ENCODE assay signal across 14 mouse cellular contexts in genomic region chr1:172585612-172586567, GRCm38 (mm10). TPM values are rescaled to one million over a fixed set of nuclear protein-coding genes. Genes with fewer than 3 reads are reported as not detected.
A peak's percentile ranks its signal among the peaks of the same experiment; 100 is the strongest.
DNase-seq lines count a peak whose midpoint lies in the region; ATAC-seq and TF ChIP-seq lines count a peak whose summit lies in the region.
"Had no signal": no experiment of that assay in that cellular context is flagged by ENCODE, and none has a peak within 500 bp of the region (broad histone marks: within the 10 kb centered on the region; RNA-seq: fewer than 3 reads in every experiment).

No protein-coding gene starts in this region.

- H3K79me2 ChIP-seq in heart, adult 2 months (replicated peaks; ENCODE audit: control insufficient read depth, insufficient read depth, low read length), result no peaks in the 10 kb centered on the region

- no peak for TF ChIP-seq CTCF in heart, adult 2 months (IDR thresholded peaks at IDR 0.05)
- no peak for TF ChIP-seq CTCF in midbrain, postnatal 0 days (IDR thresholded peaks at IDR 0.05)

- TF ChIP-seq EP300 in heart, adult 2 months (IDR thresholded peaks at IDR 0.05; ENCODE audit: insufficient read depth, low read depth, low read length), result no peak

- no peak for ATAC-seq in heart, embryonic 13.5 days (ENCODE audit: extremely low read depth, insufficient number of reproducible peaks, low FRiP score, low TSS enrichment)
- peak; percentile 68; the same call in 1 of the 2 replicates for ATAC-seq in hindbrain, embryonic 11.5 days (ENCODE audit: low FRiP score)
- peak; percentile 60 for ATAC-seq in midbrain, postnatal 0 days (ENCODE audit: low FRiP score)

- no peak overlapping the region for H3K27ac ChIP-seq in heart, embryonic 13.5 days (replicated peaks)
- no peak overlapping the region for H3K27ac ChIP-seq in heart, adult 2 months
- no peak overlapping the region; the same call in 1 of the 2 replicates for H3K27ac ChIP-seq in embryonic facial prominence, embryonic 10.5 days (replicated peaks)
- H3K27ac ChIP-seq in hindbrain, embryonic 11.5 days (ENCODE audit: low read depth, low read length), result no peak overlapping the region
- H3K27ac ChIP-seq in midbrain, postnatal 0 days (ENCODE audit: low read depth, low read length), result no peak overlapping the region

- no peaks in the 10 kb centered on the region for H3K36me3 ChIP-seq in heart, embryonic 13.5 days
- H3K36me3 ChIP-seq in heart, adult 2 months (ENCODE audit: control insufficient read depth, insufficient read depth, low read length), result no peaks in the 10 kb centered on the region
- H3K36me3 ChIP-seq in embryonic facial prominence, embryonic 10.5 days (replicated peaks), result no peaks in the 10 kb centered on the region
- H3K36me3 ChIP-seq in hindbrain, embryonic 11.5 days (ENCODE audit: control insufficient read depth, insufficient read depth, low read length), result no peaks in the 10 kb centered on the region
- H3K36me3 ChIP-seq in midbrain, postnatal 0 days (ENCODE audit: insufficient read depth, low read length), result no peaks in the 10 kb centered on the region

- intact Hi-C loops in heart, adult 2 months (cut with DNase I), result no loop called here

- no peak for TF ChIP-seq POLR2A in heart, adult 2 months (IDR thresholded peaks at IDR 0.05; ENCODE audit: insufficient read depth, low read depth, low read length)

- DNase-seq in heart, adult 2 months, result no peak
- peak; percentile 45 for DNase-seq in embryonic facial prominence, embryonic 10.5 days (ENCODE audit: low spot score)
- DNase-seq in hindbrain, embryonic 11.5 days (ENCODE audit: low spot score), result peak; percentile 33
- peak; percentile 47 for DNase-seq in midbrain, postnatal 0 days (ENCODE audit: low spot score)
- DNase-seq in right cerebral cortex, postnatal 25 days, result no peak
- no peak for DNase-seq in thymus, postnatal 0 days (ENCODE audit: low spot score)
- DNase-seq in ovary, postnatal 10 days (ENCODE audit: low spot score), result no peak
- DNase-seq: kidney, adult 9 months; lung, postnatal 4 days; right cerebral cortex, adult 18-20 months; thymus, postnatal 14 days had no signal

- peak overlapping the region; percentile 24; the same call in 1 of the 2 replicates for H3K9ac ChIP-seq in heart, embryonic 13.5 days
- no peak overlapping the region for H3K9ac ChIP-seq in heart, adult 2 months (ENCODE audit: low read depth, low read length)
- H3K9ac ChIP-seq in hindbrain, embryonic 11.5 days (ENCODE audit: low read depth, low read length), result no peak overlapping the region
- no peak overlapping the region for H3K9ac ChIP-seq in midbrain, postnatal 0 days (replicated peaks; ENCODE audit: low read length, poor library complexity, severe bottlenecking)

- peak overlapping the region; percentile 42 for H3K4me2 ChIP-seq in heart, embryonic 13.5 days
- H3K4me2 ChIP-seq in hindbrain, embryonic 11.5 days (replicated peaks; ENCODE audit: low read depth, low read length), result no peak overlapping the region
- H3K4me2 ChIP-seq in midbrain, postnatal 0 days (ENCODE audit: low read depth, low read length, poor library complexity, severe bottlenecking), result peak overlapping the region; percentile 9; the same call in 1 of the 2 replicates

- no peaks in the 10 kb centered on the region for H3K9me3 ChIP-seq in heart, embryonic 13.5 days
- no peaks in the 10 kb centered on the region for H3K9me3 ChIP-seq in embryonic facial prominence, embryonic 10.5 days
- no peaks in the 10 kb centered on the region for H3K9me3 ChIP-seq in hindbrain, embryonic 11.5 days (ENCODE audit: control insufficient read depth, low read length)
- no peaks in the 10 kb centered on the region for H3K9me3 ChIP-seq in midbrain, postnatal 0 days (ENCODE audit: low read length)

- peaks cover 12% of the 10 kb centered on the region for H3K4me1 ChIP-seq in heart, embryonic 13.5 days
- peaks cover 5% of the 10 kb centered on the region for H3K4me1 ChIP-seq in heart, adult 2 months (ENCODE audit: control insufficient read depth, insufficient read depth, low read length)
- peaks cover 16% of the 10 kb centered on the region for H3K4me1 ChIP-seq in embryonic facial prominence, embryonic 10.5 days
- no peaks in the 10 kb centered on the region for H3K4me1 ChIP-seq in hindbrain, embryonic 11.5 days (replicated peaks; ENCODE audit: control insufficient read depth, insufficient read depth, low read length)
- peaks cover 4% of the 10 kb centered on the region; the same call in 1 of the 2 replicates for H3K4me1 ChIP-seq in midbrain, postnatal 0 days (ENCODE audit: insufficient read depth, low read length)

- WGBS in heart, embryonic 13.5 days, result 20% methylated on average over 26 of the region's 26 CpGs
- WGBS in heart, adult 2 months, result 35% methylated on average over 26 of the region's 26 CpGs
- WGBS in embryonic facial prominence, embryonic 10.5 days, result 23% methylated on average over 26 of the region's 26 CpGs
- 36% methylated on average over 26 of the region's 26 CpGs for WGBS in hindbrain, embryonic 11.5 days
- WGBS in midbrain, postnatal 0 days, result 20% methylated on average over 26 of the region's 26 CpGs

- H3K4me3 ChIP-seq in heart, embryonic 13.5 days, result peak overlapping the region; percentile 15; the same call in 1 of the 2 replicates
- H3K4me3 ChIP-seq in heart, adult 2 months, result no peak overlapping the region
- H3K4me3 ChIP-seq in embryonic facial prominence, embryonic 10.5 days, result peak overlapping the region; percentile 18; the same call in 1 of the 2 replicates
- no peak overlapping the region for H3K4me3 ChIP-seq in hindbrain, embryonic 11.5 days (ENCODE audit: low read depth, low read length)
- no peak overlapping the region for H3K4me3 ChIP-seq in midbrain, postnatal 0 days (ENCODE audit: low read depth, low read length)

- H3K27me3 ChIP-seq in heart, embryonic 13.5 days (replicated peaks), result peaks cover 41% of the 10 kb centered on the region
- no peaks in the 10 kb centered on the region for H3K27me3 ChIP-seq in heart, adult 2 months (ENCODE audit: control insufficient read depth, insufficient read depth, low read length)
- H3K27me3 ChIP-seq in embryonic facial prominence, embryonic 10.5 days (replicated peaks; ENCODE audit: low read depth, poor library complexity, severe bottlenecking), result peaks cover 47% of the 10 kb centered on the region
- no peaks in the 10 kb centered on the region for H3K27me3 ChIP-seq in hindbrain, embryonic 11.5 days (ENCODE audit: control insufficient read depth, insufficient read depth, low read length)
- no peaks in the 10 kb centered on the region for H3K27me3 ChIP-seq in midbrain, postnatal 0 days (ENCODE audit: insufficient read depth, low read length)

RNA-seq across cellular contexts. Expression of gene Slamf8, which starts 4.5 kb away (rescaled TPM):
- not detected in 2 replicates for polyA plus RNA-seq in heart, embryonic 13.5 days (2015; fragmentation: Nextera tagmentation; extraction: Ambion mirVana)
- under 1 TPM; 0.30 to 0.34 TPM for total RNA-seq in heart, adult 2 months (2021)
- polyA plus RNA-seq in heart, adult 2 months (2012; rRNA removed), result 0.97 and 1.3 TPM in 2 replicates
- polyA plus RNA-seq in embryonic facial prominence, embryonic 10.5 days (2016; fragmentation: Nextera tagmentation; extraction: Ambion mirVana), result not detected in 2 replicates
- not detected in 2 replicates for polyA plus RNA-seq in hindbrain, embryonic 11.5 days (2014; fragmentation: Nextera tagmentation; extraction: Ambion mirVana)
- total RNA-seq in midbrain, postnatal 0 days (2014; rRNA removed), result not detected in 2 replicates
- polyA plus RNA-seq in midbrain, postnatal 0 days (2015; fragmentation: Nextera tagmentation; extraction: Ambion mirVana), result not detected in 2 replicates
- 1.9 and 2.0 TPM in 2 replicates for polyA plus RNA-seq in thymus, postnatal 0 days (2015; fragmentation: Nextera tagmentation; extraction: Ambion mirVana)
- total RNA-seq: gastrocnemius, adult 8-10 months had no signal

RNA-seq across cellular contexts. Expression of gene Fcrl6, which starts 16.5 kb away (rescaled TPM):
- polyA plus RNA-seq in heart, embryonic 13.5 days (2015; fragmentation: Nextera tagmentation; extraction: Ambion mirVana), result not detected in 2 replicates
- total RNA-seq in heart, adult 2 months (2021), result not detected
- polyA plus RNA-seq in heart, adult 2 months (2012; rRNA removed), result not detected in 2 replicates
- 0.25 TPM in 1 of 2 replicates, not detected in the other for polyA plus RNA-seq in embryonic facial prominence, embryonic 10.5 days (2016; fragmentation: Nextera tagmentation; extraction: Ambion mirVana)
- 0.22 and 0.35 TPM in 2 replicates for polyA plus RNA-seq in hindbrain, embryonic 11.5 days (2014; fragmentation: Nextera tagmentation; extraction: Ambion mirVana)
- 0.16 TPM in 1 of 2 replicates, not detected in the other for total RNA-seq in midbrain, postnatal 0 days (2014; rRNA removed)
- polyA plus RNA-seq in midbrain, postnatal 0 days (2015; fragmentation: Nextera tagmentation; extraction: Ambion mirVana), result 0.10 and 0.11 TPM in 2 replicates
- polyA plus RNA-seq in thymus, postnatal 0 days (2015; fragmentation: Nextera tagmentation; extraction: Ambion mirVana), result 0.16 TPM in 1 of 2 replicates, not detected in the other
- total RNA-seq: gastrocnemius, adult 8-10 months had no signal
- polyA plus RNA-seq: cortical plate, adult 2 months had no signal

RNA-seq across cellular contexts. Expression of gene Vsig8, which starts 30.2 kb away (rescaled TPM):
- 0.15 and 0.25 TPM in 2 replicates for polyA plus RNA-seq in heart, embryonic 13.5 days (2015; fragmentation: Nextera tagmentation; extraction: Ambion mirVana)
- total RNA-seq in heart, adult 2 months (2021), result not detected
- polyA plus RNA-seq in heart, adult 2 months (2012; rRNA removed), result not detected in 2 replicates
- 0.12 TPM in 1 of 2 replicates, not detected in the other for polyA plus RNA-seq in embryonic facial prominence, embryonic 10.5 days (2016; fragmentation: Nextera tagmentation; extraction: Ambion mirVana)
- not detected in 2 replicates for polyA plus RNA-seq in hindbrain, embryonic 11.5 days (2014; fragmentation: Nextera tagmentation; extraction: Ambion mirVana)
- total RNA-seq in midbrain, postnatal 0 days (2014; rRNA removed), result 0.11 and 2.3 TPM in 2 replicates
- polyA plus RNA-seq in midbrain, postnatal 0 days (2015; fragmentation: Nextera tagmentation; extraction: Ambion mirVana), result 1.3 and 2.5 TPM in 2 replicates
- 2.4 and 3.2 TPM in 2 replicates for polyA plus RNA-seq in thymus, postnatal 0 days (2015; fragmentation: Nextera tagmentation; extraction: Ambion mirVana)
- total RNA-seq: gastrocnemius, adult 8-10 months had no signal

RNA-seq across cellular contexts. Expression of gene Dusp23, which starts 46.9 kb away (rescaled TPM):
- polyA plus RNA-seq in heart, embryonic 13.5 days (2015; fragmentation: Nextera tagmentation; extraction: Ambion mirVana), result 10.4 and 10.9 TPM in 2 replicates
- 10 to 100 TPM; 10.1 to 12.3 TPM for total RNA-seq in heart, adult 2 months (2021)
- polyA plus RNA-seq in heart, adult 2 months (2012; rRNA removed), result 22.0 and 38.1 TPM in 2 replicates
- polyA plus RNA-seq in embryonic facial prominence, embryonic 10.5 days (2016; fragmentation: Nextera tagmentation; extraction: Ambion mirVana), result 9.4 and 9.9 TPM in 2 replicates
- polyA plus RNA-seq in hindbrain, embryonic 11.5 days (2014; fragmentation: Nextera tagmentation; extraction: Ambion mirVana), result 9.4 TPM in 2 replicates
- 1.8 and 3.3 TPM in 2 replicates for total RNA-seq in midbrain, postnatal 0 days (2014; rRNA removed)
- polyA plus RNA-seq in midbrain, postnatal 0 days (2015; fragmentation: Nextera tagmentation; extraction: Ambion mirVana), result 7.2 and 8.3 TPM in 2 replicates
- 9.9 and 10.7 TPM in 2 replicates for polyA plus RNA-seq in thymus, postnatal 0 days (2015; fragmentation: Nextera tagmentation; extraction: Ambion mirVana)

Comparison
In these comparisons a context has a peak if more than half of its experiments do, and no peak if none do; other contexts are left out.
1. H3K4me3 ChIP-seq: peak in heart, embryonic 13.5 days (single experiment) and embryonic facial prominence, embryonic 10.5 days (single experiment); none in heart, adult 2 months (single experiment), hindbrain, embryonic 11.5 days (single experiment) and midbrain, postnatal 0 days (single experiment).
2. DNase-seq: peak in embryonic facial prominence, embryonic 10.5 days (single experiment), hindbrain, embryonic 11.5 days (single experiment) and midbrain, postnatal 0 days (single experiment); none in heart, adult 2 months (0 of 2), right cerebral cortex, postnatal 25 days (single experiment), thymus, postnatal 0 days (single experiment) and ovary, postnatal 10 days (single experiment).